Mouse (Mus musculus) G1E (cell line): ENCODE measurements around the gene Ilk.

Source experiments
- CTCF ChIP-seq: IDR thresholded peaks from 2 replicates; pipeline ENCODE4 v1.5.1; 2012; ENCODE audit warnings: low read depth, low read length, inconsistent platforms, mixed read lengths
- GATA1 ChIP-seq: IDR thresholded peaks from 2 replicates; pipeline ENCODE4 v1.6.1; 2012; ENCODE audit warnings: borderline replicate concordance, low read length, inconsistent platforms, mixed read lengths
- GATA2 ChIP-seq: IDR thresholded peaks from 2 replicates; pipeline ENCODE4 v1.6.1; 2012; ENCODE audit warnings: low read depth, low read length, inconsistent platforms, borderline replicate concordance
- POLR2AphosphoS5 ChIP-seq: IDR thresholded peaks from 2 replicates; pipeline ENCODE4 v1.6.1; 2012; ENCODE audit warnings: low read depth, low read length, inconsistent platforms; ENCODE audit not compliant: insufficient replicate concordance
- TAL1 ChIP-seq: conservative IDR thresholded peaks from 2 replicates; pipeline ENCODE4 v1.6.1; 2012; ENCODE audit warnings: low read depth, low read length, inconsistent platforms, mixed read lengths

DNA sequence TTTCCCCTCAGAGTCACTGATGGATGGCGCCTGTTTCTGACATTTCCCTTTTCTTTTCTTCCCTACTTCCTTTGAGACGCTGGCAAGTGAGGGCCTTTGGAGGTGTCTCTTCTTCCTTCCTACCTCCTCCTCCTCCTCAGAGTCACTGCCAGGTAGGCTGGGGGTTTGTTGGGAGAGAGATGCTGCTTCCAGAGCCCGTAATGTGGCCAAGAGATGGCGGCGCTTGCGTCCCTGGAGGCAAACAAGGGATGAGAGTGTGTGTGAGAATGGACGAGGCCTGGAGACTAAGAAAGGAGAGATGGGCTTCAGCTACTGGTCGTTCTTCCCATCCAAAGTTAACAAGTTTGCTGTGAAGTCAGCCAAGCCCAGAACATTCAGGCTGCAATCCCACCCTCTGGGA, 1.6 kb upstream of the Ilk start:
- TF ChIP-seq TAL1 (no peak), CTCF (no peak), POLR2AphosphoS5 (no peak), GATA1 (no peak), GATA2 (no peak)
